Mouse (Mus musculus) colon, adult 2 months (tissue): ENCODE results near the gene Trmt13. TPM values are rescaled to one million over a fixed set of nuclear protein-coding genes. Genes with fewer than 3 reads are reported as not detected.

Experiments
- polyA plus RNA-seq: library from polyadenylated mRNA; depleted of rRNA; stranded (reverse); fragments of >200 nt; gene quantifications from 2 replicates; pipeline ENCODE4 v1.2.3, GENCODE M21; 2012; rRNA removed

Trmt13 gene
- 2.9 and 3.1 TPM in 2 replicates for polyA plus RNA-seq

DNA sequence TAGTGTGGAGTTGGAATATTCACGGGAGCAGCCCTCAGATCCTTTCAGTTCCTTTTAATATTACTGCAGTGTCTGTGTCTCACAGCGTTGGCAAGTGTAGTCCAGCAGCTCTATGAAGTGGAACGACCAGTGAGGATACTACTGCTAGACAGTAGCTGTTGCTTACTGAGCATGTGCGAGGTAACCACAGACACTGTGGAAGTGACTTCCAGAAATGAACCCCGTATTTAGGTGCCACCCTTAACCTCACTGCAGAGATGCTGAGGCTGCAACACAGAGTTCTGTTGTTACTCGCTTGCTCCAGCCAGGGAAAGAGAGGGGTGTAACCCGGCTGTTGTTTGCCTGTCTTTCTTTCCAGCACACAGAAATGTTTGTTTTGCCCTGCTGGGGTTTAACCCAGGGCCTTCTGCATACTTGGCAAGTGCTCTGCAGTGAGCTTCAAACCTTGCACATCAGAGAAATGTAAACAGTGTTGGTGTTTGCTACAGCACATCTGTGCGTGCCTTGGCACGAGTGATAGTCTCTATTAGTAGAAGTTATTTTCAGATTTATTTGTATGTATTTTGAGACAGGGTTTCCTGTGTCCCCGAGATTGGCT is at the start of gene Trmt13:
TSS of gene Trmt13 (minus strand) at position 293 of the 598 bp plus-strand sequence.

DNA sequence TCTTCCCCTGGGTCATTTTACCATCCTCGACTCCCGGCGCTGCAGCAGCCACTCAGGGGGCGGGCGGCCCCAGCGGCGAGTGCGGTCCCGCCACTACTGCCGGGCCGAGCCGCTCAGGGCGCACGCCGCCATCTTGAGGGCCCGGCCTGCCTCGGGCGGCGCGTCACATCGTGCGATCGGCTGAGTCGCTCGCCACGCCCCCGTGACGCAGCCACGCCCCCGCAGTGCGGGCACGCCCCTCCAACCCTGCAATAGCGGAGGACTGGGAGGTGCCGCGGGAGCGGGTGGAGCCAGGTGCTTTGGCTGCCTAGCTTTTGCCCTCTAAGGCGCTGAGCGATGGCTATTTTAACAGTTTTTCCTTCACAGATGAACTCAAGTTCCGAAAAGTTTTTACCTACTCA is 48.1 kb upstream of the Trmt13 start, which contains the start of gene Mfsd14a:
TSS of gene Mfsd14a (minus strand) at position 215 of the 401 bp plus-strand sequence.

DNA sequence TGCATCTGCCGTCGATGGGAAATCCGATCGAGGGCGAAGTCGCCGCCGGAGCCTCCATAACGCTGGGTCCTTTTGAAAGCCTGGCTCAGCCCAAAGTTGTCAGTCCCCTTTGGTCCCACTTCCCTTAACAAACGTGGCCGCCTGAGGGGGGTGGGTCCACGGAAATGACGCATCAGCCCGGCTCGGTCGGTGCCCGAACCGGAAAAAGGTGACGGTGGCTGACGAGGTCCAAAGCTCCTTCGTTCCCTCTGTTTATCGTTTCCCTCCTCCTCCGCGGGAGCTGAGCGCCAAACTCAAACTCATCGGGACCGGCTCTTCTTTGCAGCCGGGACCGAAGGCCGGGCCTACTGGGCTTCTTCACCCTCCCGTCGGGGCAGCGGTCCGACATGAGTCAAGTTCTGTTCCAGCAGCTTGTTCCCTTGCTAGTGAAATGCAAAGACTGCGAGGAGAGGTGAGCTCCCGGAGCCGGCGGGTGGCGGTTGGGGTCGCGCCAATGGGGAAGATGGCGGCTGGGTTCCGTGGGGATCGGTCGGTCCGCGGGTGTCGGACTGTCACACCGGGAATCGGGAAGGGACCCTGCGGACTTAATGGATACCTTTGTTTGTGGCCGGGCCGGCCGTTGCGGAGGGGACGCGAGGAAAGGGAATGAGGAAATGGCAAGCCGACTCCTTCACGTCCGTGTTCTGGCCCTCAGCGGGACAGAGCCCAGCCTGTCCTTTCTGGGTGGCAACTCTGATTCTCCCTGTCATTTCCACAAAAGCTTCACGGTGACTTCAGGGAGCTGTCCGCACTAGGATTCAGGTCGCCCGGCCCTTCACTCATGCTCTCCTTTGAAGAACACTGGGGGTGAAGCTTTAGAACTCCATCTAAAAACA is 19.4 kb downstream of the Trmt13 start, which contains the start of gene Sass6:
TSS of gene Sass6 (plus strand) at position 255 of the 875 bp plus-strand sequence.

DNA sequence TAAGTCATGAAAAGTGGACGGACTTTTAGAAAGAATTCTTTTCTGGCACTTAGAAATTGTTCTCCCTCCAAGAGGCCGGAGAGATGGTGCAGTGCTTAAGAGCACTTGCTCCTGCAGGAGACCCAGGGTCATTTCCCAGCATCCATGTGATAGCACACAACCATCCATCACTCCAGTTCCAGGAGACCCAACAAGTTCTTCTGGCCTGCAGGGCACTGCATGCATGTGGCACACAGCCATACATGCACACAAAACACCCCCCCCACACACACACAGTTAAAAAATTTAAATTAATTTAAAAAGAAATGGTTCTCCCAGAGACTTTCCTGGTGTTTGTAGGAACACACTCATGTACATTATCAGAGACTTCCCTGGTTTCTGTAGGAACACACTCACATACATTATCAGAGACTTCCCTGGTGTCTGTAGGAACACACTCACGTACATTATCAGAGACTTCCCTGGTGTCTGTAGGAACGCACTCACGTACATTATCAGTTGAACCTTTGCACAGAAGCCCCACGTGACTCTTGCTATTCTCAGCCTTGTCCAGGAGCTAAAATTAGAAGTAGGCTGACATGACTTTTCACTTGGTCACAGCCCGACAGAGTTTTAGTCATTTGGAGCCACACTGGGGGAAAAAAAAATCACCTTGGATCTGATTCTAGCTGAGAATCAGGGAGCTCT is 51.8 kb downstream of the Trmt13 start, which contains the start of gene Lrrc39:
TSS of gene Lrrc39 (plus strand) at position 566 of the 687 bp plus-strand sequence.

Other genes starting within 250 kb of the Trmt13 start
- gene Cdc14a, start 190.6 kb downstream of the Trmt13 start, polyA plus RNA-seq: 14.8 and 17.9 TPM in 2 replicates
- gene Rtca, start 106.4 kb downstream of the Trmt13 start, polyA plus RNA-seq: 52.4 and 58.0 TPM in 2 replicates
- gene Dbt, start 101.5 kb downstream of the Trmt13 start, polyA plus RNA-seq: 3.4 and 5.1 TPM in 2 replicates
- gene Lrrc39, start 51.6 kb downstream of the Trmt13 start, polyA plus RNA-seq: 0.03 and 0.05 TPM in 2 replicates
- gene Sass6, start 19.6 kb downstream of the Trmt13 start, polyA plus RNA-seq: 0.78 and 1.00 TPM in 2 replicates
- gene Mfsd14a, start 48.1 kb upstream of the Trmt13 start, polyA plus RNA-seq: 14.0 and 14.3 TPM in 2 replicates
- gene Gm43191, start 66.7 kb upstream of the Trmt13 start, polyA plus RNA-seq: not detected in 2 replicates
- gene Slc35a3, start 98.2 kb upstream of the Trmt13 start, polyA plus RNA-seq: 28.7 and 37.7 TPM in 2 replicates
- gene Agl, start 193.6 kb upstream of the Trmt13 start, polyA plus RNA-seq: 5.9 and 6.3 TPM in 2 replicates
- 25.6 and 41.6 TPM in 2 replicates for gene Frrs1, start 244.9 kb upstream of the Trmt13 start, polyA plus RNA-seq